Mouse (Mus musculus): ENCODE measurements around the gene Arfgef2. TPM values are rescaled to one million over a fixed set of nuclear protein-coding genes. Genes with fewer than 3 reads are reported as not detected.

Arfgef2 gene
- total RNA-seq, 2 experiments from 2014 or later: 45.2 to 46.4 TPM

- no peak for DNase-seq (ENCODE audit: low spot score in 2 of 2)
Measured at GRCm38 (mm10) chr2:166903719-166904282, 98.4 kb downstream of the Arfgef2 start.

DNA sequence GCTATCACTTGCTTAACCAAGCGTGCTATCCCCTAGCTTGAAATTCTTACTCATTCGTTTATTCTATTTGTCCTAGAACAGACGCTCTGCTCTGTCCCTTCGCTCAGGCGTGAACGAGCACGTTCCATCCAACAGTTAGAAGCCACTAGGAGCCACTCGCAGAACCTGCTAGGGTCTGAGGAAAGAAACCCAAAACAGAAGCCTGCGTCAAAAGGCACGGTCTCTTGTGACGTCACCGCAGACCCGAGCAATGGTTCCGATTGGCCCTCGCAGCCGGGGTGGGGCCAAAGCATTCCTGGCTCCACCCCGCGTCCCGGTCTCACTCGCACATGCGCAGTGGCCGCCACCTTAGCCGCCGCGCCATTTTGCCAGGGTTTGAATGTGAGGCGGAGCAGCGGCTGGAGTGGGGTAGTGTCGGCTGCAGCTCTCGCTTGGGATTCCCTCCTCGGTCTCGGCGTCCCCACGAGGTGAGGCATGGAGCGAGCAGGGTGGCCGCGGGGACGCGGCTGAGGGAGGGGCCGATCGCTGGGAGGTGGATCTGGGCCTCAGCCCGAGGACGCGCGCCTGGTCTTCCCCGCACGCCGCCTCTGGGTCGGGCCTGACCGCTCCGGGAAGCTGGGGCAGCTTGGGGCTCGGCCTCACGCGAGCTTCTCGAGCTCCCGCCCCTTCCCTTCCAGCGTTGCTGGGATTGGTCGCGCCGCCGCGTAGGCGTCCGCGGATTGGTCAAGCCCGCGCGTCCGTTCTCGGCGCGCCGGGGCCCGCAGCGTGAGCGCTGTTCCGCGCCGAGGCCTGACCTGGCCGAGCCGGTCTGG is 100.5 kb downstream of the Arfgef2 start, which contains the start of gene Cse1l:
Cse1l (plus strand) TSS at position 330 of the 812 bp plus-strand sequence.
- peak; percentile 98 for DNase-seq (ENCODE audit: low spot score in 2 of 2)

- no peak for DNase-seq (ENCODE audit: low spot score in 2 of 2)
Measured at GRCm38 (mm10) chr2:166906523-166907182, 101.3 kb downstream of the Arfgef2 start.

GRCm38 (mm10) chr2:166909729-166910128 is 104.3 kb downstream of the Arfgef2 start:
- no peak for DNase-seq (ENCODE audit: low spot score in 2 of 2)

DNA sequence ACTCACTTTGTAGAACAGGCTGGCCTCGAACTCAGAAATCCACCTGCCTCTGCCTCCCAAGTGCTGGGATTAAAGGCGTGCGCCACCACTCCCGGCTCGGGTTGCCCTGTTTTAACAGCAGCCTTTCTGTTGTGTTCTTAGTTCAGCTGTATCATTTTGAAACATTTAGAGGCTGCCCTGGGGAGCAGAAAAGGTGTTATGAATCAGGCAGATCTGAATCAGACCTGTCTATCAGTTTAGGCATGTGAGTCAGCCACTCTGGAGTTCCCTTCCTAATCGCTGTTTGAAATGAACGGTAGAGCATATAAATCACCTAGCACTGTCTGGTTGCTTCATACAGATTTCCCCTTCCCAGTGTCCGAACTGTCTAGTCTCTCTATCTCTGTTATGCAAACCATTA is 105.1 kb downstream of the Arfgef2 start:
- no peak for DNase-seq (ENCODE audit: low spot score in 2 of 2)

- no peak for DNase-seq (ENCODE audit: low spot score in 2 of 2)
Measured at GRCm38 (mm10) chr2:166923971-166924370, 118.6 kb downstream of the Arfgef2 start.

- DNase-seq (ENCODE audit: low spot score in 2 of 2): no peak
Measured at GRCm38 (mm10) chr2:166933943-166934342, 128.6 kb downstream of the Arfgef2 start.

GRCm38 (mm10) chr2:166934416-166934815 is 129.0 kb downstream of the Arfgef2 start:
- DNase-seq (ENCODE audit: low spot score in 2 of 2): no peak

- no peak for DNase-seq (ENCODE audit: low spot score in 2 of 2)
Measured at GRCm38 (mm10) chr2:166935582-166935981, 130.2 kb downstream of the Arfgef2 start.

- DNase-seq (ENCODE audit: low spot score in 2 of 2): no peak
Measured at GRCm38 (mm10) chr2:166936166-166936565, 130.8 kb downstream of the Arfgef2 start.

DNA sequence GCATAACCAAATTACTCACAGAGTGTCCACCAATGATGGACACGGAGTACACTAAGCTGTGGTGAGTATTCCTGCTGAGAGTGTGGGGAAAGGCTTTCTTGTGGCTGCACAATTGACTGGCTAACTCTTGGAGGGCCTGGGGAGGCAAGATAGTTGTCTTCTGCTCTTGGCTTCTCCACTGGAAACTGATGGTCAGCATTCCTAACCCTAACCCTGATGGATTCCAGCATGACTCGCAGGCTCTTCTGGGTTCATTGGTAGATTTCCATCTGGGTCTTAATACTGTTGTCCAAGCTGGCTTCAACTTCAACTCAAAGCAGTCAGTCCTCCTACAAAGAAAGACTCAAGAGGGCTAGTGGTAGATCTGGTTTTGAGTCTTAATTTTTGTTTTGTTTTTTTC is 137.8 kb downstream of the Arfgef2 start:
- DNase-seq (ENCODE audit: low spot score in 2 of 2): no peak

DNA sequence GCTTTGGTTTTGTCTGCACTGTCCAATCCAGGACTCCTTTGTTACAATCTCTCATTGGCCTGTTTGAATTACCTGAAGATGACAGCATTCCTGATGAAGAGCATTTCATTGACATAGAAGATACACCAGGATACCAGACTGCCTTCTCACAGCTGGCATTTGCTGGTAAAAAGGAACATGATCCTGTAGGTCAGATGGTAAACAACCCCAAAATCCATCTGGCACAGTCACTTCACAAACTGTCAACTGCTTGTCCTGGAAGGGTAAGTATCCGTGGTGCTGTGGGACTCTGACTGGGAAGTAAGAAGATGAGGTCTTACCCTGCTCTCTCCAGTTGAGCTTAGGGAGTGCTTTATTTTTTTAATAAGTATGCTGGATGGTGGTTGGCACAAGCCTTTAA is 139.0 kb downstream of the Arfgef2 start:
- no peak for DNase-seq (ENCODE audit: low spot score in 2 of 2)

DNA sequence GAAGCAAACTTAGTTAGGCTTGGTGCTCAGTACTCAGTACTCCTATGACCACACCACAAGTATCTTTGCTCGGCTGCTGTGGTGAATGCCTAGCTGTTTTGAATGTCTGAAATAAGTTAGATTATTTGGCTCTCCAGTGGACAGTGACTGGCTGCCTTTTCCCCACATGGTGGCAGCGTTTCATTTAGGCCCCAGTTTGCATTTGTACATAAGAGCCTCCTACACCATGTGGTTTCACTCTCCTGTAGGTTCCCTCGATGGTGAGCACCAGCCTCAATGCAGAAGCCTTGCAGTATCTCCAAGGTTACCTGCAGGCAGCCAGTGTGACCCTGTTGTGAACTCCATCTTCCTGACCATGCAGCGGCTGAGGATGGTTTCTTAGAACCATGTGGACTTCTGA is 140.1 kb downstream of the Arfgef2 start:
- no peak for DNase-seq (ENCODE audit: low spot score in 2 of 2)

Other genes starting within 250 kb of the Arfgef2 start
- 10 to 100 TPM; 20.9 to 21.2 TPM for gene Prex1, start 91.8 kb upstream of the Arfgef2 start, total RNA-seq (2021)
- gene Trp53rkb, start 13.1 kb upstream of the Arfgef2 start, total RNA-seq (2021): 1 to 10 TPM; 6.4 to 7.2 TPM
- 10 to 100 TPM; 65.3 to 74.1 TPM for gene Cse1l, start 100.5 kb downstream of the Arfgef2 start, total RNA-seq (2021)
- gene Stau1, start 190.7 kb downstream of the Arfgef2 start, total RNA-seq (2021): 10 to 100 TPM; 76.9 to 79.0 TPM
- gene Ddx27, start 209.6 kb downstream of the Arfgef2 start, total RNA-seq (2021): 10 to 100 TPM; 44.3 to 50.5 TPM